Mouse (Mus musculus) heart, adult 18-20 months (tissue): ENCODE measurements around the gene Dennd5b. TPM values are rescaled to one million over a fixed set of nuclear protein-coding genes. Genes with fewer than 3 reads are reported as not detected.
A peak's percentile ranks its signal among the peaks of the same experiment; 100 is the strongest.
"Not testable (repeated sequence)": the region's sequence is repeated elsewhere in the genome, so short reads cannot be mapped to it uniquely, and the experiment has no call there.

Experiments used
- DNase-seq, 2 experiments: peaks; one replicate each; pipeline ENCODE4 v3.0.0; 2021 to 2022; ENCODE audit warnings: mixed read lengths in 1 of 2
- total RNA-seq, 2 experiments: library from RNA; stranded (reverse); gene quantifications; 2 replicates each; pipeline ENCODE4 v1.2.3; 2021

Gene Dennd5b
- total RNA-seq, 2 experiments from 2014 or later, result 15.9 to 16.1 TPM

- no peak for DNase-seq
Measured at GRCm38 (mm10) chr6:148946881-148947405, 154.5 kb downstream of the Dennd5b start.

GRCm38 (mm10) chr6:148946409-148946742, 155.1 kb downstream of the Dennd5b start, which contains the start of gene Sinhcaf:
Gene Sinhcaf, minus strand, starts transcription at chr6:148946467.
- peak; percentile 99 for DNase-seq

- peak; percentile 18 to 53 for DNase-seq
Measured at GRCm38 (mm10) chr6:148945509-148946408, 155.7 kb downstream of the Dennd5b start.

GRCm38 (mm10) chr6:148944767-148945508, 156.5 kb downstream of the Dennd5b start:
- peak; percentile 70 to 76 for DNase-seq

- DNase-seq, result no peak
Measured at GRCm38 (mm10) chr6:148944344-148944766, 157.1 kb downstream of the Dennd5b start.

GRCm38 (mm10) chr6:148943695-148944094, 157.8 kb downstream of the Dennd5b start:
- DNase-seq, result peak in 1 of 2 experiments; percentile 7

GRCm38 (mm10) chr6:148942406-148942805, 159.1 kb downstream of the Dennd5b start:
- no peak for DNase-seq

- DNase-seq, result no peak
Measured at GRCm38 (mm10) chr6:148941880-148942279, 159.6 kb downstream of the Dennd5b start.

- DNase-seq, result not testable (repeated sequence)
Measured at GRCm38 (mm10) chr6:148940383-148940782, 161.1 kb downstream of the Dennd5b start.

Other genes with a start within 250 kb of the Dennd5b start
- gene Caprin2, start 205.4 kb downstream of the Dennd5b start, total RNA-seq, result 1 to 10 TPM; 3.5 to 5.2 TPM
- gene Sinhcaf, start 155.2 kb downstream of the Dennd5b start, total RNA-seq, result 1 to 10 TPM; 3.3 to 4.6 TPM
- not detected for gene Gm10203, start 28.5 kb upstream of the Dennd5b start, total RNA-seq
- gene Etfbkmt, start 38.2 kb upstream of the Dennd5b start, total RNA-seq, result 10 to 100 TPM; 21.6 to 27.4 TPM
- gene Amn1, start 87.0 kb upstream of the Dennd5b start, total RNA-seq, result 10 to 100 TPM; 19.3 to 20.1 TPM
- gene Resf1, start 207.7 kb upstream of the Dennd5b start, total RNA-seq, result 10 to 100 TPM; 32.5 to 40.2 TPM